Mouse (Mus musculus) heart, postnatal 0 days (tissue): ENCODE data around the gene Col6a5.

ENCODE experiments used
- CTCF ChIP-seq: IDR thresholded peaks from 2 replicates; pipeline ENCODE4 v1.5.1; 2016; ENCODE audit warnings: antibody characterized with exemption, control low read depth, low read depth
- EP300 ChIP-seq: IDR thresholded peaks from 2 replicates; pipeline ENCODE4 v1.6.1; 2016; ENCODE audit warnings: antibody characterized with exemption, low read depth

DNA sequence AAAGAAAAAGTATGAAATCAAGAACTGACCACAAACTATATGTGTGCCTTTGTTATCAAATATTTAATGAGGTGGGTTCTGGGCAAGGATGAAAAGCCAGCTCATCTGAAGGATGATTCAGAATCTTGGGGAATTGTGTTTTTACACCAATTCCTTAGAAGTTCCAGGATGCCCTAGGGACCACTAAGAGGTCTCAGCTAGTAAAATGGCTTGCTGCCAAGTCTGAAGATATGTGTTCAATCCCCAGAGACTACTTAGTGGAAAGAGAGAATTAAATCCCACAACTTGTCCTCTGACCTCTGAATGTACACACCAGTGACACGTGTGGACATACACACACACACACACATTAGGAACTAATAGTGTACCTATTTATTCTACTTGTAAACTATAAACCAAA, 1.3 kb downstream of the Col6a5 start:
- TF ChIP-seq EP300, result no peak
- no peak for TF ChIP-seq CTCF
